Mouse (Mus musculus) hindbrain, embryonic 13.5 days (tissue): ENCODE measurements around the gene Mcrip2. TPM values are rescaled to one million over a fixed set of nuclear protein-coding genes. Genes with fewer than 3 reads are reported as not detected.
A peak's percentile ranks its signal among the peaks of the same experiment; 100 is the strongest.

ENCODE experiments used
- ATAC-seq: fragments of 200-750 bp; cut with Nextera tagmentation; 2 replicates; pipeline ENCODE4 v1.8.0; 2017; ENCODE audit warnings: moderate TSS enrichment; ENCODE audit not compliant: low FRiP score
- H3K27ac ChIP-seq: fragments of 300-500 bp; sonication (generic); 2 replicates; pipeline ENCODE4 v1.5.1; 2015; ENCODE audit warnings: inconsistent platforms, mild to moderate bottlenecking, moderate library complexity
- H3K27me3 ChIP-seq: fragments of 300-500 bp; sonication (generic); 2 replicates; pipeline ENCODE4 v1.6.1; 2015; ENCODE audit warnings: mild to moderate bottlenecking, inconsistent platforms
- H3K36me3 ChIP-seq: fragments of 300-500 bp; sonication (generic); 2 replicates; pipeline ENCODE4 v1.6.1; 2015; ENCODE audit warnings: mild to moderate bottlenecking, inconsistent platforms
- H3K4me1 ChIP-seq: fragments of 300-500 bp; sonication (generic); replicated peaks from 2 replicates; pipeline ENCODE4 v1.6.1; 2015; ENCODE audit warnings: inconsistent platforms
- H3K4me2 ChIP-seq: fragments of 300-500 bp; sonication (generic); 2 replicates; pipeline ENCODE4 v1.6.1; 2015; ENCODE audit warnings: inconsistent platforms, mild to moderate bottlenecking, moderate library complexity
- H3K4me3 ChIP-seq: fragments of 300-500 bp; sonication (generic); 2 replicates; pipeline ENCODE4 v1.5.1; 2015; ENCODE audit warnings: mild to moderate bottlenecking, inconsistent platforms
- H3K9ac ChIP-seq: fragments of 300-500 bp; sonication (generic); 2 replicates; pipeline ENCODE4 v1.6.1; 2015; ENCODE audit warnings: mild to moderate bottlenecking, inconsistent platforms
- H3K9me3 ChIP-seq: fragments of 300-500 bp; sonication (generic); 2 replicates; pipeline ENCODE4 v1.6.1; 2016; ENCODE audit warnings: inconsistent platforms
- WGBS: fragments of 180-500 bp; shearing (Covaris S2); methylation state at CpG from one replicate; pipeline ENCODE4 v1.1.7; 2015; 5-methylcytosine and 5-hydroxymethylcytosine counted together
- polyA plus RNA-seq: library from polyadenylated mRNA; unstranded; fragments of >200 nt; fragmentation: Nextera tagmentation; extraction: Ambion mirVana; gene quantifications from 2 replicates; pipeline ENCODE4 v1.2.1, GENCODE M21; 2015

The Mcrip2 gene
- polyA plus RNA-seq, 1 experiment from 2014 or later, result 11.4 TPM

DNA sequence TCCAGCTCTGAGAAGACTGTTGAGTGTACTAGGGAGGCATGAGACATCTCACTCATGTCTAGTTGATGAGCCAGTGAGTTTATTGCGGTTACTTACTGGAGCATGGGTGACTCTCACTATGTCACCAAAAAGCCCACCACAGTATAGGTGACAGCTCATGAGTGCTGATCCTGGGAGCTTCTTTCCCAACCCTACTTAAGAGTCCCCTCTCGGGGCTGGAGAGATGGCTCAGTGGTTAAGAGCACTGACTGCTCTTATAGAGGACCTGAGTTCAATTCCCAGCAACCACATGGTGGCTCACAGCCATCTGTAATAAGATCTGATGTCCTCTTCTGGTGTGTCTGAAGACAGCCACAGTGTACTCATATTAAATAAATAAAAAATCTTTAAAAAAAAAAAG is 1.4 kb upstream of the Mcrip2 start:
- Histone ChIP-seq H3K9ac (no peak overlapping the region), H3K36me3 (no peaks in the 10 kb centered on the region), H3K9me3 (no peaks in the 10 kb centered on the region), H3K4me3 (no peak overlapping the region), H3K27me3 (peaks cover 3% of the 10 kb centered on the region), H3K4me2 (no peak overlapping the region), H3K27ac (no peak overlapping the region), H3K4me1 (peaks cover 26% of the 10 kb centered on the region)
- no peak for ATAC-seq
- 86% methylated on average over 2 of the region's 2 CpGs for WGBS

- Histone ChIP-seq H3K4me3 (no peak overlapping the region), H3K9ac (no peak overlapping the region), H3K9me3 (no peaks in the 10 kb centered on the region), H3K4me2 (no peak overlapping the region), H3K4me1 (peaks cover 26% of the 10 kb centered on the region), H3K36me3 (no peaks in the 10 kb centered on the region), H3K27ac (no peak overlapping the region), H3K27me3 (peaks cover 3% of the 10 kb centered on the region)
- no peak for ATAC-seq
- WGBS, result 89% methylated on average over 8 of the region's 8 CpGs
Measured at GRCm38 (mm10) chr17:25869498-25869897, 934 bp upstream of the Mcrip2 start.

GRCm38 (mm10) chr17:25867836-25868600 is 546 bp downstream of the Mcrip2 start:
- Histone ChIP-seq H3K4me2 (peak overlapping the region; percentile 98), H3K4me3 (peak overlapping the region; percentile 66), H3K9me3 (no peaks in the 10 kb centered on the region), H3K27ac (peak overlapping the region; percentile 49; the same call in 1 of the 2 replicates), H3K9ac (peak overlapping the region; percentile 86), H3K36me3 (no peaks in the 10 kb centered on the region), H3K27me3 (peaks cover 3% of the 10 kb centered on the region), H3K4me1 (peaks cover 17% of the 10 kb centered on the region)
- ATAC-seq, result peak; percentile 43
- WGBS, result 2% methylated on average over 42 of the region's 42 CpGs

- Histone ChIP-seq H3K9ac (peak overlapping the region; percentile 86), H3K9me3 (no peaks in the 10 kb centered on the region), H3K4me2 (peak overlapping the region; percentile 98), H3K4me1 (peaks cover 17% of the 10 kb centered on the region), H3K27ac (no peak overlapping the region), H3K27me3 (peaks cover 3% of the 10 kb centered on the region), H3K4me3 (peak overlapping the region; percentile 66), H3K36me3 (no peaks in the 10 kb centered on the region)
- 22% methylated on average over 7 of the region's 7 CpGs for WGBS
- no peak for ATAC-seq
Measured at GRCm38 (mm10) chr17:25867509-25867835, 1.1 kb downstream of the Mcrip2 start.

DNA sequence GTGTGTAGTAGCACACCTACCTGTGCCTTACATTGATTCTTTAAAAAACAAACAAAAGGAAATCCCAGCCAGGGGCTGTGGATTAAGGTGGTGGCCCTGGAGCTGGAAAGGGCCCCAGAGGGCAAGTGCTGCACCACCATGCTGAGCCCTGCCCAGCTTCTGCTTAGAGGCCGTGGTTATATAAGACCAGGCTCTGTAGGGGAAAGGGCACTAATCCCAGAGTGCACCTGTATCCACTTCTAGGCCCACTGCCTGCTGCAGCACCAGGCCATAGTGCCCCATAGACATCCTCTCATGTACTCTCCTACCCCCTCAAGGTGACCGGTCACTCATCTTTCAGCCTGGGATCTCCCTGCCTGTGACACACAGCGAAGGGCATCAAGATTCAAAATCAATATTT is 2.4 kb downstream of the Mcrip2 start:
- H3K9me3 ChIP-seq, result no peaks in the 10 kb centered on the region
- H3K27me3 ChIP-seq, result peaks cover 3% of the 10 kb centered on the region
- WGBS, result 98% methylated on average over 3 of the region's 3 CpGs
- peaks cover 25% of the 10 kb centered on the region for H3K4me1 ChIP-seq
- ATAC-seq, result no peak
- no peak overlapping the region for H3K9ac ChIP-seq
- no peaks in the 10 kb centered on the region for H3K36me3 ChIP-seq
- no peak overlapping the region for H3K4me3 ChIP-seq
- H3K27ac ChIP-seq, result no peak overlapping the region
- no peak overlapping the region for H3K4me2 ChIP-seq

DNA sequence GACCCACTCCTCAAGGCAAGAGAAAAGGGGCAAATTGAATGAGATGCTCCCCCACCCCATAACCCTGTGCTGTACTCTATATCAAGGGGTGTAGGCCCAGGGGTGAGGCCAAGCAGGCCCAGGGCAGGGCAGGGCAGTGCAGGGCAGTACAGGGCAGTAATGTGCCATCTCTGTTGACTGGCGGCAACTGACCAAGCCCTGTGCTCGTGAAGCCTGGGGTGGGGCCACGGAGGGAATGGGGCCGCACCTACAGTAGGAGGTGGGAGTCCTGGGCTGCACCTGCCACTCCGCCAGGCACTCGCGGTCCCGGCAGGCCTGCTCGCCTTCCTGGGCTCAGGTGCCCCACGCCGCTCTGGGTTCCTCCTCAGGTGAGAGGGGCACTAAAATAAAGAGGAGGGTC is 3.3 kb downstream of the Mcrip2 start:
- H3K27ac ChIP-seq, result no peak overlapping the region
- no peak overlapping the region for H3K4me2 ChIP-seq
- peak overlapping the region; percentile 19; the same call in 1 of the 2 replicates for H3K9ac ChIP-seq
- H3K4me3 ChIP-seq, result no peak overlapping the region
- peaks cover 3% of the 10 kb centered on the region for H3K27me3 ChIP-seq
- H3K36me3 ChIP-seq, result no peaks in the 10 kb centered on the region
- H3K9me3 ChIP-seq, result no peaks in the 10 kb centered on the region
- 96% methylated on average over 11 of the region's 11 CpGs for WGBS
- ATAC-seq, result no peak
- peaks cover 34% of the 10 kb centered on the region for H3K4me1 ChIP-seq

DNA sequence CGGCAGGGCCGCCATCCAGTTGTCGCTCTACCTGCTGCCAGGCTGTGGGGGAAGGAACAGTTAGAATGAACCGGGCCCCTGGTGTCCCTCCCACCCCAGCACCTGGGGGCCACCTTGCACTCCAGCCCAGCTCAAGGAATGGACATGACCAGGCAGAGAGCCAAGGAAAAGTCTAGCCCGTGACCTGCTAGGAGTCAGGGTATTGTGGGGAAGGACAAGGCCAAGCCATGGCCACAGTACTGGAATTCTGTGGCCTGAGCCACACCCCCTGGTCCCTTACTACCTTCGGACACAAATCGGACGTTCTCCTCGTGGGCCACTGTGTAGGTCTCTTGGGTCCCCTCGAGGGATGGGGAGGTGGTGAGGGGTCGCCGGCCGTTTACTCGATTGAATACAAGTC is 4.3 kb downstream of the Mcrip2 start:
- H3K4me1 ChIP-seq, result peaks cover 38% of the 10 kb centered on the region
- peaks cover 3% of the 10 kb centered on the region for H3K27me3 ChIP-seq
- H3K9me3 ChIP-seq, result no peaks in the 10 kb centered on the region
- H3K9ac ChIP-seq, result no peak overlapping the region
- WGBS, result 93% methylated on average over 14 of the region's 14 CpGs
- no peak overlapping the region for H3K27ac ChIP-seq
- H3K4me2 ChIP-seq, result no peak overlapping the region
- H3K36me3 ChIP-seq, result no peaks in the 10 kb centered on the region
- H3K4me3 ChIP-seq, result no peak overlapping the region
- no peak for ATAC-seq

- Histone ChIP-seq H3K9me3 (no peaks in the 10 kb centered on the region), H3K4me1 (peaks cover 33% of the 10 kb centered on the region), H3K9ac (no peak overlapping the region), H3K36me3 (no peaks in the 10 kb centered on the region), H3K4me2 (no peak overlapping the region), H3K27me3 (peaks cover 3% of the 10 kb centered on the region), H3K27ac (no peak overlapping the region), H3K4me3 (no peak overlapping the region)
- 87% methylated on average over 6 of the region's 6 CpGs for WGBS
- no peak for ATAC-seq
Measured at GRCm38 (mm10) chr17:25863681-25864080, 4.9 kb downstream of the Mcrip2 start.

- Histone ChIP-seq H3K4me2 (peak overlapping the region; percentile 82), H3K27me3 (no peaks in the 10 kb centered on the region; the same call in 1 of the 2 replicates), H3K27ac (peak overlapping the region; percentile 91), H3K4me3 (peak overlapping the region; percentile 69), H3K9me3 (no peaks in the 10 kb centered on the region), H3K4me1 (peaks cover 26% of the 10 kb centered on the region), H3K9ac (peak overlapping the region; percentile 85), H3K36me3 (no peaks in the 10 kb centered on the region)
- peak; percentile 46; the same call in 1 of the 2 replicates for ATAC-seq
- 15% methylated on average over 6 of the region's 6 CpGs for WGBS
Measured at GRCm38 (mm10) chr17:25861704-25862612, 6.6 kb downstream of the Mcrip2 start.

GRCm38 (mm10) chr17:25860832-25861703 is 7.5 kb downstream of the Mcrip2 start, which contains the start of gene Wdr90:
TSS of gene Wdr90 (minus strand) at chr17:25861501.
- 4% methylated on average over 65 of the region's 65 CpGs for WGBS
- peak within 1 kb of the TSS; percentile 85 for H3K9ac ChIP-seq
- ATAC-seq, result peak; percentile 92
- H3K4me2 ChIP-seq, result peak within 1 kb of the TSS; percentile 82
- peak within 1 kb of the TSS; percentile 69 for H3K4me3 ChIP-seq
- no peaks in the 10 kb centered on the region for H3K9me3 ChIP-seq
- no peaks in the 10 kb centered on the region for H3K36me3 ChIP-seq
- H3K27me3 ChIP-seq, result no peaks in the 10 kb centered on the region
- H3K27ac ChIP-seq, result peak within 1 kb of the TSS; percentile 91
- peaks cover 26% of the 10 kb centered on the region for H3K4me1 ChIP-seq

GRCm38 (mm10) chr17:25860229-25860628 is 8.3 kb downstream of the Mcrip2 start:
- Histone ChIP-seq H3K9ac (peak overlapping the region; percentile 85), H3K4me3 (peak overlapping the region; percentile 69), H3K4me1 (peaks cover 26% of the 10 kb centered on the region), H3K36me3 (peaks cover 1% of the 10 kb centered on the region; the same call in 1 of the 2 replicates), H3K27me3 (no peaks in the 10 kb centered on the region), H3K9me3 (no peaks in the 10 kb centered on the region), H3K27ac (no peak overlapping the region), H3K4me2 (peak overlapping the region; percentile 82)
- ATAC-seq, result no peak
- WGBS, result 94% methylated on average over 6 of the region's 6 CpGs
